Mouse (Mus musculus) thymus, adult 2 months (tissue): ENCODE results near the gene Shroom3.

Source experiments
- CTCF ChIP-seq: fragments of 200-500 bp; IDR thresholded peaks from 2 replicates; pipeline ENCODE4 v1.5.1; 2012; ENCODE audit warnings: mild to moderate bottlenecking, control low read depth, low read length, moderate library complexity, borderline replicate concordance; ENCODE audit not compliant: control insufficient read depth, poor library complexity, insufficient read depth; ENCODE audit errors: extremely low read depth
- POLR2A ChIP-seq: fragments of 200-500 bp; IDR thresholded peaks from 2 replicates; pipeline ENCODE4 v1.6.1; 2012; ENCODE audit warnings: mild to moderate bottlenecking, low read length, control low read depth, moderate library complexity; ENCODE audit not compliant: control insufficient read depth, poor library complexity, insufficient read depth; ENCODE audit errors: extremely low read depth

DNA sequence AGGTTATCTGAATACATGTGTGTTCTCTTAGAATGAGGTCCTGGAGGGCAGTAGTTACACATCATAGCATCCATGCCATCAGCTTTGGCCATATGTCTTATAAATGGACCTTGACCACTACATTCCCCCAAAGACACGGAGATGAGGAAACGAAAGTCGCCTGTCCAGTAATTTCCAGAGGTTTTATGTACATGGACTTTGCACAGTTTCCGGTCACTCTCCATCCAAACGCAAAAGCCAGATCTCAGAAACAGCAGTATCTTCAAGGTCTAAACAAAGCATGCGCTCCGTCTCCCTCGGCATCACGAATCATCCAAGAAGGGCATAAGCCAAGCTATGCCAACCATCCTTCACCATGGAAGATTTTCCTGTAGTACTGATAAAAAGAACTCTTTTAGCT, 325.0 kb downstream of the Shroom3 start:
- TF ChIP-seq POLR2A (no peak), CTCF (no peak)
